Mouse (Mus musculus): ENCODE measurements around the gene Sema3e.
A peak's percentile ranks its signal among the peaks of the same experiment; 100 is the strongest.

Sema3e gene

DNA sequence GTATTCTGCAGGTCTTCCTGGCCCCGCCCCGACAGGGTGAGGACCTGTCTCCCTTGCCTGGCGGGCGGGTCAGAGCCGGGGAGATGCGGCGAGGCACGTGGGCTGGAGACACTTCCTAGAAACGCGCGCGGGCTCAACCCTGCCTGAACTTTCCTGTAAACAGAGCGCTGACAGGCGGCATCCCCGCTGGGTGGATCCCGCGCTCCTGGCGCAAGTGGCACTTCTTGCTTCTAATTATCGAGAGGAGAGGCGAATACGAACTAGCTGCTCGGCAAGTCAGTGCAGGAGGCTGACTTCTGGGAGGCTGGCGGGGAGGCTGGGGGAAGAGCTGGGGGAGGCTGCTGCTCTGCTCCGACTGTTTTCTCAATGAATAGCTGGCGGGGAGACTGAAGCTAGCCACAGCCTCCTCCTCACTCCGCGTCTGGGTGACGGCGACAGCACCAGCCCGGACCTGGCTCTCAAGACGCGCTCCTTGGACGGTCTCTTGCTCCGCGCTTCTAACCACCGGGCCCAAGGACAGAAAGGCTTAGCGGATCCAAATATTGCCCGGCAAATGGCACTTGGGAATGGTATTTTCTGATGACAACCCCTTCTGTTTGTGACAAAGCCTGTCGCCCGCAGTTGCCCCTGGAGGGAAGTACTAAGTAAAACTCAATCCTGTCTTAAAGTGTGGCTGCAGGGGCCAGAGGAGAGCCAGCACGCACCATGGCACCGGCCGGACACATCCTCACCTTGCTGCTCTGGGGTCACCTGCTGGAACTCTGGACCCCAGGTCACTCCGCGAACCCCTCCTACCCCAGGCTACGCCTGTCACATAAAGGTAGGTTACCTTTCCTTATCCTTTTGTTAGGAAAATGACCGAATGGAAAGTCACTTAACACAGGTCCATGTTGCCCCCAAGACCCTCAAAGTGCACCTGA, at the start of gene Sema3e:
Gene Sema3e, plus strand, starts transcription at position 72 of the 920 bp plus-strand sequence.
- peak; percentile 25 for DNase-seq

GRCm38 (mm10) chr5:13977576-13977975, 47.5 kb upstream of the Sema3e start:
- no peak for DNase-seq

DNA sequence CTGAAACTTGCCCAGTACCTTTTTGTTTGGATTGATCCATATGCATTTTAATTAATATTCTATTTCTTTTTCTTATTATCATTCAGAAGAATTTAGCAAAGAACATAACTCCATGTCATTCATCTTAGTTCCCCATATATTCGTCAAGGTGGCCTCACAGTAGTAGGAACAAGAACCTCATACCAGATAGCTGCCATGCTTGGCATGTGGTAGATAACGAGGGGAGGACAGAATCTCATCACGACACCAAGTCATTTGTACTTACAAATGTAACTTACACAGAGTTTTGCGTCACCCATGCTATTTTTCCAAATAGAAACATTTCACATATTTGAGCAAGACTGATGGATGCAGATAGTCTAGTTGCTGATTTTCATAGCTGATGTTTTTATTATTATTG, 45.9 kb upstream of the Sema3e start:
- DNase-seq: no peak

GRCm38 (mm10) chr5:13982417-13983054, 42.5 kb upstream of the Sema3e start:
- no peak for DNase-seq

DNA sequence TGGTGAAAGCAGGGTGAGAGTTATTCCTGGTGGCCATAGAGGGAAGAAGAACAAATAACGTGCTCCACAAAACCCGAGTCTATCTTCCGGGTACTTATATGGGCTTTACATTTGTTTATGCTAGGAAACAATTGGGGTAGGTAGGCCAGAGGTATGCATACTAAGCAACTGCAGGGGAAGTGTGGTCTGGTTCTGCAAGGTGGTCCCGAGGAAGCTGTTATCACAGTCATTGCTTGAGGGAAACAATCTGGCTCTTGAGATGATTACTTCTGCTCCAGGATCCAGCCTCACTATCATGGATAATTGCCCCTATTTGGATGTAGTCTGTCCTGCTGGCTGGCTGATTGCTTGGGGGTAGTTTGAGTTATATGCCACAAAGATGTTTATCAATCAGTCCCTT, 41.5 kb upstream of the Sema3e start:
- DNase-seq: no peak

GRCm38 (mm10) chr5:13985669-13986068, 39.4 kb upstream of the Sema3e start:
- no peak for DNase-seq

DNA sequence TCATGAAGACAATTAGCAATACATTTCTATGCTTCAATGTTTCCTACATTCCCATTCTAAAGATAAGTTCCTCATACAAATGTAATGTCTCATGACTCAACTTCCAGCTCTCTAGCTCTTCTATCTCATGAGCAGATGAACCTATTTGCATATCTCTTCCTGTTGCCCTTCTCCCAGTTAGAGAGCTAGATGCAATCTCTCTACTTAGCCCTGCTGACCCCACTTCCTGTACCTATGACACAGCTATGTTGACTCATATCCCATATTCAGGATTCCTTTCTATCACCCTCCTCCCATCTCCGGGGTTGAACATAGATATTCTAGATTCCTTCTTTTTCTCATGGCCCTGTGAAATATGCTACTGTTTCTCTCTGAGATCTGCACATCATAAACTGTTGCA, 38.0 kb upstream of the Sema3e start:
- no peak for DNase-seq

- DNase-seq: no peak
These were observed 37.1 kb upstream of the Sema3e start for GRCm38 (mm10) chr5:13988023-13988422.

- peak; percentile 14 for DNase-seq
These were observed 32.2 kb upstream of the Sema3e start for GRCm38 (mm10) chr5:13992734-13993396.

- DNase-seq: no peak
These were observed 3.3 kb downstream of the Sema3e start for GRCm38 (mm10) chr5:14028341-14028740.

DNA sequence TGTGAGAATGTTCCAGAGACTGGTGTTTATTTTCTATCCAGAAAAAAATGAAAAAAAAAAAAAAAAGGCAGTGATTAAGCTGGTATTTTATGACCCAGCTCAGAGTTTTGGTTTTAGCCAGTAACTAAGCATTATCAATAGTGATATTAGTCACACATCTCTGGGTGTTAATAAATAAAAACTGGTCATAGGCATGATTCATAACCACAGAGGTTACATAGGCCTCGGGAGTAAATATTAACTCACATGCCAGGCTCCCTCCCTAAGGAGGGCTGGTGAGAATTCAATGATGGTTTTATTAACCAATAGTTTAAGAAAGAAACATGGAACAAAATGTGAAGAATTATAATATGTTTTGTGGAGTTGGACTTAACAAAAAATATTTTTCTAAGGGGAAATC, 5.7 kb downstream of the Sema3e start:
- DNase-seq: no peak

DNA sequence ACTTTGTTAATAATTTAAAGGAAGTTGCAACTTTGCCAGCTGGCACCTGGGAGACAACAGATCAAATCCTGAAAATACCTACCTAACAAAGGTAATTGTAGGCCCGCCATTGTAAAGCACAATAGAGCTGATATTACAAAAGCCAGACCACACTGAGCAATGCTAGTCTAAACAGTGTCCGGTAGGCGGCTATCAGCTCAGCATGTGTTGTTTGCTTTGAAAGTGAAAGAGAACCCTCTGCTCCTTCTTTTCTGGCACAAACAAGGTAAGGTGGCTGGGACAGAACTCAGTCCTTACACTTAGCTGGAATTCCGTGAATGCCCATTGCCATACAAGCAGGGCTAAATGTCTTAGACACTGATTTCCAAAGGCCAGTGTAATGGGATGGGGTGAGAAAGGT, 7.0 kb downstream of the Sema3e start:
- no peak for DNase-seq

DNA sequence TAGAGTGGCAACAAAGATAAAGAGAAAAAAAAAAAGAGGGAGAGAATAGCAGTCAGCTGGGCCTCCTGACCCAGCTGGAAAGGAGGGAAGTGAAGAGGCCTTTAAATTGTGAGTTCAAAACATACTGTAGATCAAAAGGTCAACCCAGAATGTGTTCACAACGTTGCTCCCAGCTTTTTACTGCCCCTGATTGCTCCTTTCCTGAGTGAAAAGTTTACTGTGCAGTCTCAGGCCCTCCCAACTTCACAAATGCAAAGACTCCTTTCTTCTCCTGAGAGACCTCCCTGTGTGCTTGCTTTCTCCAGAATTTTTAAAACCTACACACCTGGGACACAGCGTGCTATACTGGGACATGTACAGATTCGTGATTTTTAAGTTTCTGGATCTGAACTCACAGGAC, 8.2 kb downstream of the Sema3e start:
- DNase-seq: no peak

DNA sequence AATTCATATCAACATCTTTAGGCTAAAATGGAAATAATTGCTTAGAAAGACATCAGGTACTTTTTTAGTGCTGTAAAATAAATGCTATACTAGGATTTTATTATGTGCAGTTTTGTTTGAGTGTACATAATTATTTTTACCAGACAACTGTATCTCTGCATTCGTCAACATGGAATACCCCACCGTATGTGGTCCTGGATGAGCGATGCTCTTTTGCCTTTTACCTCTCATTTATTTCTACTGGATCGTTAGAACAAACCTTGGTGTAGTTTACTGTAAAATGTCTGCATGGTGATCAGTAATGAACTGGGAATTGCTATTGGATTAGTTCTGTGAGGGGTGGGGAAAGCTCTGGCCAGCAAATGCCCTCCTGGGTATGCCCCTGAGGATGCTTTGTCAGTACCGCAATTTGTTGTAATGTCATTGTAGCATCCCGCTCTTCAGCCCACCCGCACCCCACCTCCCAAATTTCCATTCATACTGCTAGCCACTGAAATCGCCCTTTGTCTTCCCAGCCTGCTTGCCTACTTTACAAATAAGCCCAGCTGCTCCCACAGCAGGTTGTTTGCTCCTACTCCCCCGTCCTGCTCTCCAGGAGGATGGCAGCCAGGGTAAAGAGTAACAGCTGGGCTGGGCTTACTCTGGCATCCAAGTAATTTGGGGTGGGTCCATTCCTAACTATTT, 13.9 kb downstream of the Sema3e start:
- no peak for DNase-seq

DNA sequence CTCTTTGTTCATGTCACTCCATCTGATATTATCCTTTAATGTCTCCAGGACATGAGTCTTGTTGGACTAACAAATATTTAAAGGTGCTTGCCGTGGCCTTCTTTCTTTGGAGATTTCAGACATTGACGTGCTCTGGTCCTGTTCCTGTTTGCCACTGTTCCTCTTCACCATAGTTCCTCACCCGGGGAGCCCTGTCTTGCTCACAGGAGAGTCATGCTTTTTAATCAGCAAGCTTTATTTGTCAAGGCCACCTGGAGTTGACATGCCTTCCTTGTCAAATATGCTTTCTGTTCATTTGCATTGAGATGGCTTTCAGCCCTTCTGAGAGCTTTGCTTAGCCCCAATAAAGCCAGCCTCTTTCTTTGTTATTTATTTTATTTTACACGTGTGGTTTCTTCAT, 15.1 kb downstream of the Sema3e start:
- DNase-seq: no peak

DNA sequence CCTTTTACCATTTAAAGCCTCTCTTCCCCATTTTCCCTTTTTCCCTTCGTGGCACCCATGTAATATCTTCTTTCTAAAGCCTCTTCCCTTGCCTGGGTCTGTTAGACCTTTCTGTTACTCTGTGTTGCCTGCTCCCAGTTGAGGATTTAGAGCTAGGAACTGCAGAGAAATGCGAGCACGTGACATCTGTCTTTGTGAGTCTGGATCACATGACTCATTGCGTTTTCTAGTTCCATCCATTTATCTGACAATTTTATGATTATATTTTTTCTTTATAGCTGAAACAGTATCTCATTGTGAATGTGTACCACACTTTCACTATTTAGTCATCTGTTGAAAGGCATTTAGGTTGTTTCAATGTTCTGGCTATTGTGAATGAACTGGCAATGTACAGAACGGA, 18.0 kb downstream of the Sema3e start:
- no peak for DNase-seq

DNA sequence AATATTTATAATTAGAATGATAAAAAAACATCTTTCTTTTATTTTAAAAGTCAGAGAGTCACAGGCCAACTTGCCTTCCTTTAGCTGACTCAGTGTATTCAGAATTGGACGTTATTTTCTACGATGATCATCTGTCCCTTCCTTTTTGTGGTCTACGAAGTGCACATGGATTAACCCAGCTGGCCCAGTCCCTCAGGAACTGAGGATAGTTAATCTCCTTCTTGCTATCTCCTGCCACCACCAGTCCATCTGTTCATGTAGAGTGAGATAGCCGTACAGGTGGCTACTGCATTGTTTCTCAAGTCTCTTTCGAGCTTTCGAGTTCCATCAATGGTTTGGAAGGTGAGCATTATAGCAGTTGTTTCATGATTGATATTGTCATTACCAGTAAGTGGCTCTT, 18.9 kb downstream of the Sema3e start:
- DNase-seq: no peak

- DNase-seq: no peak
These were observed 23.6 kb downstream of the Sema3e start for GRCm38 (mm10) chr5:14048660-14049059.

- no peak for DNase-seq
These were observed 29.4 kb downstream of the Sema3e start for GRCm38 (mm10) chr5:14054472-14054871.

- DNase-seq: no peak
These were observed 34.9 kb downstream of the Sema3e start for GRCm38 (mm10) chr5:14059895-14060553.

DNA sequence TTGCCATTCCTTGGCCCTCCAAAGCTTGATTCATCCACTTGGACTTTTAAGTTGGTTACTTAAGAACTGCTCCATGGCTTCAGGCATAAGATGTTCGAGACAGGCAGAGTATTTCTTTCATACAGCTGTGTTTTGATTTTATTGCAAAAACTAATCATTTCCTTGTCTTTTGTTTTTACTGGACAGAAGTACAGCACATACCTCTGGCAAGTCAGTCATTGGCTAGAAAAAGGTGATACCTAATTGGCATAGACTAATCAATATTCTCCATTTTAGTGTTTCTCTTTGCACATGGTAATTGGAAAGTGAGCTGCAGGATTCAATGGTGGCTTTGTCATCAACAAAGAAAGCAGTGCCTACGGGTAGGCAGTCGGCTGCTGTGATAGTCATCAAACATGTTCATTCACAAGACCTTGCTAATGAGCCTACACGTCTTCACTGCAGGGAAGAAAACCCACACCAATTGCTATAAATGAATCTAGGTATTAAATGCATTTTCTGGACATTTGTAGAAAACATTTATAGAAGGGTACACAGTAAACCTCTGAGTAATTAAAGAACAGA, 37.9 kb downstream of the Sema3e start:
- DNase-seq: no peak

DNA sequence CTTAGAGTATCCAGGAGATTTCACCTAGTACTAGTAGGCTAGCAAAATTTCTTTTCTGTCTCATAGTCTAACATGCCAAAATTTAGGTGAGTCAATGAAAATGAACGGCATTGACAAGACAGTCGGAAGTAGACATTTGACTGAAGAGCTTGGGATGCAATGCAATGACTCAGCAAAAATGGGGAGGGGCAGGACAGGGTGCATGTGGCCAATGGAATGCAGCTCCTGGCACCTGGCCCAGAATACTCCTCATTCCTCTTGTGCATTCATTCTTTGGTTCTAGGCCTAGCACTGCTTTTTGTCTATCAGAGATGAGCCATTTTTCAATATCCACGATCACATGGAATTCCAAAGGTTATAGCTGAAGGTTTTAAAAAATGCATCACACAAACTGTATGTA, 48.1 kb downstream of the Sema3e start:
- DNase-seq: peak; percentile 65
